Mouse (Mus musculus) brain, embryonic 14.5 days (tissue): ENCODE data around the gene Dynll1.
A peak's percentile ranks its signal among the peaks of the same experiment; 100 is the strongest.

Experiments used
- CTCF ChIP-seq: fragments of 200-500 bp; IDR thresholded peaks from 2 replicates; pipeline ENCODE4 v1.5.1; 2012; ENCODE audit warnings: inconsistent platforms, mild to moderate bottlenecking, moderate library complexity, borderline replicate concordance; ENCODE audit not compliant: insufficient read depth, insufficient read length; ENCODE audit errors: extremely low read depth
- POLR2A ChIP-seq: fragments of 200-500 bp; IDR thresholded peaks from 2 replicates; pipeline ENCODE4 v1.6.1; 2012; ENCODE audit warnings: mild to moderate bottlenecking, inconsistent platforms, borderline replicate concordance; ENCODE audit not compliant: poor library complexity, insufficient read depth, insufficient read length, severe bottlenecking; ENCODE audit errors: extremely low read depth

DNA sequence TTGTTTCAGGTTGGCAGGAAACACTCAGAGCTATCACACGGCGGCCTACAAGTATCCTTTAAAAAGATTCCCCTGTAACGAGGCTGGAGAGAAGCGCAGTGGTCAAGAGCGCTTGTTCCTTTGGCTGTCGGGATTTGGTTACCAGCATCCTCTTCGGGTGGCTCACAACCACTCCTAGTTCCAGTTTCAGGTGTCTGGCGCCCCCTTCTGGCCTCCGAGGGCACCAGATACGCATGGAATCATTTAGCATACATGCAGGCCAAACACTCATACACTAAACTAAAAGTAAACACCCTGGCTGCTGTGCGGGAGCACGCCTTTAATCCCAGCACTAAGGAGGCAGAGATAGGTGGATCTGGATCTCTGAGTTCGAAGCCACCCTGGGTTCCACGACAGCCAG is 24.8 kb downstream of the Dynll1 start:
- TF ChIP-seq POLR2A (no peak), CTCF (peak; percentile 47; the same call in 1 of the 2 replicates)
